Mouse (Mus musculus) lung, embryonic 15.5 days (tissue): ENCODE results near the gene Vopp1. TPM values are rescaled to one million over a fixed set of nuclear protein-coding genes. Genes with fewer than 3 reads are reported as not detected.
"Not testable (repeated sequence)": the region's sequence is repeated elsewhere in the genome, so short reads cannot be mapped to it uniquely, and the experiment has no call there.

ENCODE experiments used
- ATAC-seq: fragments of 200-750 bp; cut with Nextera tagmentation; 2 replicates; pipeline ENCODE4 v1.8.0; 2017; ENCODE audit warnings: moderate number of reproducible peaks, borderline replicate concordance; ENCODE audit not compliant: low FRiP score, low TSS enrichment; ENCODE audit errors: extremely low read depth
- H3K27ac ChIP-seq: fragments of 300-500 bp; sonication (generic); 2 replicates; pipeline ENCODE4 v1.5.1; 2015; ENCODE audit warnings: moderate library complexity, mild to moderate bottlenecking, inconsistent platforms
- H3K27me3 ChIP-seq: fragments of 300-500 bp; sonication (generic); 2 replicates; pipeline ENCODE4 v1.6.1; 2015; ENCODE audit warnings: inconsistent platforms
- H3K36me3 ChIP-seq: fragments of 300-500 bp; sonication (generic); 2 replicates; pipeline ENCODE4 v1.6.1; 2015; ENCODE audit warnings: inconsistent platforms
- H3K4me1 ChIP-seq: fragments of 300-500 bp; sonication (generic); 2 replicates; pipeline ENCODE4 v1.6.1; 2015; ENCODE audit warnings: inconsistent platforms
- H3K4me2 ChIP-seq: fragments of 300-500 bp; sonication (generic); 2 replicates; pipeline ENCODE4 v1.6.1; 2015; ENCODE audit warnings: inconsistent platforms, mild to moderate bottlenecking, moderate library complexity
- H3K4me3 ChIP-seq: fragments of 300-500 bp; sonication (generic); 2 replicates; pipeline ENCODE4 v1.5.1; 2015; ENCODE audit warnings: mild to moderate bottlenecking, inconsistent platforms
- H3K9ac ChIP-seq: fragments of 300-500 bp; sonication (generic); 2 replicates; pipeline ENCODE4 v1.6.1; 2015; ENCODE audit warnings: inconsistent platforms
- H3K9me3 ChIP-seq: fragments of 300-500 bp; sonication (generic); 2 replicates; pipeline ENCODE4 v1.6.1; 2016; ENCODE audit warnings: inconsistent platforms
- WGBS: fragments of 180-500 bp; shearing (Covaris S2); methylation state at CpG from one replicate; pipeline ENCODE4 v1.1.7; 2015; 5-methylcytosine and 5-hydroxymethylcytosine counted together
- polyA plus RNA-seq: library from polyadenylated mRNA; unstranded; fragments of >200 nt; fragmentation: Nextera tagmentation; extraction: Ambion mirVana; gene quantifications from 2 replicates; pipeline ENCODE4 v1.2.1, GENCODE M21; 2015

Vopp1 gene
- polyA plus RNA-seq, 1 experiment from 2014 or later = 35.9 TPM

DNA sequence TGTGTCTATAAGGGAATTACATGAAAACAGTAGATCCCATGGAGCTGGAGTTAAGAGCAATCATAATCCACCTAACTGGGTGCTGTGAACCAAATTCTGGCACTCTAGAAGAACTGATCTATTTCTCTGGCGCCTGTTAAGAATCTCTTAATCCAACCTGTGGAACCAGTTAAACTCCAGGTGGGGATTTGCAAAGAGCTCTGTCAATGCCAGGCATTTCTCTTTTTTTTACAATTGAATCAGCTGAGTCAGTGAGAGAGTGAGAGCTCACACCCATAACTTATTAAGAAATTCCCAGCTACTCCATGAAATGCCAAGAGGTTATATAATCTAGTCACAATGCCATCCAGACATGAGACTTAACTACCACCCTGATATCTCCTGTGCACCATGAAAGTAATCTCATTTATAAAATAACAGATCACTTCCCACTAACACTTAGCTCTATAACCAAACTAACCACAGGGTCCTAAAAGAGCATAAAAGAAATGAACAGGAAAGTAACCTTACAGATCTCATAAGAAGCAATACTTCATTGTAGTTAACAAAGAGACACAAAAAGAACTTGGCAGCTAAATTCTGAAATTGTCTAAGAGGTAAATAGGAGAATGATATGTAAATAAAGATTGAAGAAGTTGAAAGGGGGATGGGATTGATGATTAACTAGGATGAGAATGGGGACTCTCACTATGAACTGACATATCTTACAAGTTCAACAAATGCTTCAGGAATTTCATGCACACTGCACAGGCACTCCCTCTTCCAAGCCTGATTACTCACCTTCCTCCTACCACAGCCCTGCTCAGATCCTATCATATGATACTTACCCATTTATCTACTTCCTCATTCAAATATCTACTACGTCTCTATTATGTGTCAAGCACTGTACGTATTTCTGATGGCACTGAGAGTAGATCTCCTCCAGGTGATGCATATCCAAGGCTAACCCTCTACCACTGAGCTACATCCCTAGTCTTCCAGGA is 12.9 kb downstream of the Vopp1 start:
- Histone ChIP-seq H3K36me3 (no peaks in the 10 kb centered on the region), H3K27me3 (no peaks in the 10 kb centered on the region), H3K4me3 (no peak overlapping the region), H3K9ac (no peak overlapping the region), H3K27ac (no peak overlapping the region), H3K9me3 (no peaks in the 10 kb centered on the region; the same call in 1 of the 2 replicates), H3K4me1 (no peaks in the 10 kb centered on the region), H3K4me2 (no peak overlapping the region)
- 56% methylated on average over 3 of the region's 3 CpGs for WGBS
- ATAC-seq = no peak

DNA sequence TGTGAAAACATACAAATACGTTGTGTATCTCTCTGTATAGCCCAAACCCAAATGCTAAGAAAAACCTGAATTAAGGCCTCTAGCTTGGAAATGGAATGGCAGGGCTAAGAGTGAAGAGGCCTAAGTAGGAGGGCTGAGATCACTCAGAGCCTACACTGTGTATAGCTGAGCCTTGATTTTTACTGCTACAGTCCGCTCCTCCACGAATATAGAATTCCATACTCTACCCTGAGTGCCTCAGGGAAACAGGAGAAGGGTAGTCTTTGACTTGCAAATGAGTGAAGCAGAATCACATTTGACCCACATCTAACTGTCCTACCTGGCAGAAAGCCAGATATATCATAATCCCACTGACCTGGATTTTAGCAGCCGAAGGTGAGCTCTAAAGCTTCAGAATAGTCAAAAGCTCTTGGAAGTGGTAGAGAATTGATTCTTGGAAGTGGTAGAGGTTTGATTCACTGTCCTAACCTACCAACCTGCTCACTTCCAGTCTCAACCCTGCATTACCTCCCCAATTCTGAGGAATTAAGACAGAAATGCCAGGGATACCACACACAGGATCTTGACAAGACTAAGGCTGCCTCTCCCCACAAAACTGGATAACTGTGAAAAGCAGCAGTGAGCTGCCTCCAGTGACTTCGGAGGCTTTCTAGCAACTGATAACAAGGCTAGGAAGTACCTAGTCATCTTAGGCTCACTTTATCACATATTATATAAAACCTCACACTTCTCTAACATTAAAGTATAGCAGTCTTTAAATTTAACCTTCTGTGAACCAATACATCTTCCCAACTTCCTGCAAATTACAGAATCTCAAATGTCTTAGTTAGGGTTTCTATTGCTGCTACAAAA is 19.5 kb downstream of the Vopp1 start:
- no peak overlapping the region for H3K27ac ChIP-seq
- H3K9ac ChIP-seq = no peak overlapping the region
- H3K4me2 ChIP-seq = no peak overlapping the region
- H3K9me3 ChIP-seq = no peaks in the 10 kb centered on the region; the same call in 1 of the 2 replicates
- no peaks in the 10 kb centered on the region for H3K36me3 ChIP-seq
- no peaks in the 10 kb centered on the region for H3K4me1 ChIP-seq
- no peak overlapping the region for H3K4me3 ChIP-seq
- no peaks in the 10 kb centered on the region for H3K27me3 ChIP-seq
- WGBS = 82% methylated on average over 5 of the region's 5 CpGs
- ATAC-seq = no peak

DNA sequence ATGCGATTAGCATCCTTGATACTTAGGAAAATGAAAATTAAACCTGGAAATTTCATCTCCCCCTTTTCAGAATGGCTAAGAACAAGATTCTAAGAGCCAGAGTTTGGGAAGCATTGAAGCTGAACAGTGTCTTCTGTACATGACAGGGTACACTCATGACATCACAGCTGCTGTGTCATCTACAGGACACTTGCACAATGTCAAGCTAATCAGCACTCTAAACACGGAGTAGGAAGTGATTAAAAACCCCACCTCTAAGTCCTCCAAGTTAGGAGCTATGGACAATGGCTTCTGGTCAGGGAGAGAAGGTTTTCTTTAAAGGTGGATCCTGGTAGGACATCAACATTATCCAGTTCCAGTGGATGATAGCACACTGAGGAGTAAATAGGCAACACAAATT is 21.8 kb downstream of the Vopp1 start:
- ATAC-seq = no peak
- Histone ChIP-seq H3K9me3 (no peaks in the 10 kb centered on the region), H3K4me1 (no peaks in the 10 kb centered on the region), H3K27me3 (no peaks in the 10 kb centered on the region), H3K27ac (no peak overlapping the region), H3K36me3 (no peaks in the 10 kb centered on the region), H3K4me3 (no peak overlapping the region), H3K9ac (no peak overlapping the region), H3K4me2 (no peak overlapping the region)
- 66% methylated on average over 2 of the region's 2 CpGs for WGBS

DNA sequence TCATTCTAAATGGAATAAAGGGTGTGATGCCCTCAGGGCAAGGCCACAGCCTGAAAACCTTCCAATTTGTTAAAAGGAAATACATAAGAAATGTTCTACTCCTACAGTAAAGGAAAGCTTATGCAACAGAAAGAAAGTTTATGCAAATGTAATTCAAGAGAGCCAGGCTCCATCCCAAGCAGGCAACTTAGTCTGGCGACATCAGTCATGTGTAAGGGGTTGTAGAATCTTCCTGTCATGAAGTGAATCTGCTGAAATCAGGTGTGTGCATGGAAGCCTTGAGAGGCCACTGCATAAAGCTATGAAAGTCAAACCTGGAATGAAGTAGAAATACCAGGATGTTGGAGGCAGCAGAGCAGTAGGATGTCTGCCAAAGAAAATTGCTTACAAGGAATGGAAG is 26.0 kb downstream of the Vopp1 start:
- Histone ChIP-seq H3K27me3 (no peaks in the 10 kb centered on the region), H3K36me3 (no peaks in the 10 kb centered on the region)
- ATAC-seq = no peak

DNA sequence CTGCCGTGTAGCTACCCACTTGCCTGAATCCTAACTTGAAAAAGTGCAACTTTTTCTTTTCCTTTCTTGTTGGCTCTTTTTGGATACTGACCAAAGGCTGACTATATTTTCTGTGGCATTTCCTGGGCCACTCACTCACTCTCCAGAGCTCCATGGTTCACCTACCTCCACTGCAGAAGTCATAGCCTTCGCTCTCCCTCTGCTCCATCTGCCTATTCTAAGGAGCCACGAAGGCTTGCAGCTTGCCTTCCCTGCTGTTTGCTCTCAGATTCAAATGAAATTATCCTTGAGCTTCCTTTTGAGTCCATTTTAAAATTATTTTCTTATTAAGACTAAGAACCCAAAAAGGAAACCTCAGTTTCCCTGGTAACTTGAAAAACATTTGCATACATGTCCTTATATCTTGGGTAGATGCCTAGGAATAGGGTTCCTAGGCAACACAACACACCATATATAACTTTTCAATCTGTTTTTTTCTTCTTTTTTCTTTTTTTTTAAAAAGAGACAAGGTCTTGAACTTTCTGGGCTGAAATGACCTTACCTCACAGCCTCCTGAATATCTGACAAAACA is 28.0 kb downstream of the Vopp1 start:
- Histone ChIP-seq H3K4me3 (no peak overlapping the region), H3K27me3 (no peaks in the 10 kb centered on the region), H3K27ac (no peak overlapping the region), H3K9ac (no peak overlapping the region), H3K4me1 (peaks cover 7% of the 10 kb centered on the region; the same call in 1 of the 2 replicates), H3K36me3 (no peaks in the 10 kb centered on the region), H3K4me2 (no peak overlapping the region), H3K9me3 (no peaks in the 10 kb centered on the region)
- 77% methylated on average over 3 of the region's 3 CpGs for WGBS
- ATAC-seq = no peak

More for the DNA sequence above, 26.0 kb downstream of the Vopp1 start:
- 92% methylated on average over 1 of the region's 1 CpGs for WGBS
- Histone ChIP-seq H3K4me3 (no peak overlapping the region), H3K27ac (no peak overlapping the region), H3K4me1 (peaks cover 7% of the 10 kb centered on the region; the same call in 1 of the 2 replicates), H3K9ac (no peak overlapping the region), H3K4me2 (no peak overlapping the region), H3K9me3 (no peaks in the 10 kb centered on the region)

DNA sequence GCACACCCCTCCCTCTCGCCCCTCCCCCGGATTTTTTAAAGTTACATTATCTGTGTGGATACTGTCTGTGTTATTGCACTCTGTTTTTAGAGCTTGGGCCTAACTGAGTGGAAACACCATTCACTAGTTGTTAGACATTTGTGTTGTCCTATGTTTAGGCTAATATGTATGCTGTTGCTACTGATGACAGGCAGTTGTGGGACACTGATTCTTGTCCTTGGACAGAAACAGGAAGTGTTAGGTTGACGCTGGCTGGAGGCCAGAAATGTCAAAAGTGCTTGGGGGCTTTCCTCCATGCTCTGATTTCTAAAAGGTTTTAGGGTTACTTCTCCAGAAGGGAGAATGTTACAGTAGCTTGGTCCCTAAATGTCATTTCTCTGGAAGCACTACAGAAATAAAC is 29.1 kb downstream of the Vopp1 start:
- 48% methylated on average over 3 of the region's 3 CpGs for WGBS
- no peaks in the 10 kb centered on the region for H3K9me3 ChIP-seq
- no peaks in the 10 kb centered on the region for H3K27me3 ChIP-seq
- H3K9ac ChIP-seq = no peak overlapping the region
- no peak; the same call in 1 of the 2 replicates for ATAC-seq
- H3K36me3 ChIP-seq = no peaks in the 10 kb centered on the region
- H3K4me2 ChIP-seq = no peak overlapping the region
- H3K4me1 ChIP-seq = peaks cover 7% of the 10 kb centered on the region; the same call in 1 of the 2 replicates
- H3K4me3 ChIP-seq = no peak overlapping the region
- no peak overlapping the region for H3K27ac ChIP-seq

DNA sequence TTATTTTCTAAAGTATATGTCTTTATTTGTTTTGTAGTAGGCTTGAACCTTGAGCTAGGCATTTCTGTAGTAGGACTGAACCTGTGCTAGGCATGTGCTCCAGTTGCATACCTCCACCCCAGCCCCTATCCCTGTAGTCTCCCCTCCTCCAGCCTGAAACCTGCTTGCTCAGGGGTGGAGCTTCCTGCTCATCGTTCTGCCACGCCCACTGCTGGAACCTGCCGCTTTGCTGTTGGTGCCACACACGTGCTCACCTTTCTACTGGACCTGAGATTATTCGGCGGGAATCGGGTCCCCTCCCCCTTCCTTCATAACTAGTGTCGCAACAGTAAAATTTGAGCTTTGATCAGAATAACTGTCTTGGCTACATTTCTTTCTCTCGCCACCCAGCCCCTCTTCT is 32.1 kb downstream of the Vopp1 start:
- WGBS = 75% methylated on average over 9 of the region's 9 CpGs

DNA sequence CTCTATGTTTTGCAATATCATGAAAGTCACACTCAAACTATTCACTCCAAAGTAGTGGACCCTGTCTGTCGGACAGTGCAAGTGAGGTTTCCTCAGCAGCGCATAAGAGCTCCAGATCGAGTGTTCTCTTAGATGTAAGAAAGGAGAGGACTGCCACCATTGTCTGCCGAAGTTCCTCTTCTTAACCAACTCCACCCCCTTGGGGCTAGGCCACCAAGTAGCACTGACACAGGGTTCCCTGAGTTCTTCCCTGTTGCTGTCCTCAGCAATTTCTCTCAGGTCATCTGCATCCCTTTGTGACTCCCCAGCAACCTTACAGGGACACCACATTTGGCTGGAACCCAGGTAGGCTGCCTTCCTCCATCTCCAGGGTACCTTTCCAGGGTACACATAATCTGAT is 34.4 kb downstream of the Vopp1 start:
- Histone ChIP-seq H3K9me3 (no peaks in the 10 kb centered on the region), H3K4me2 (no peak overlapping the region), H3K36me3 (no peaks in the 10 kb centered on the region), H3K27ac (no peak overlapping the region), H3K4me3 (no peak overlapping the region), H3K27me3 (no peaks in the 10 kb centered on the region), H3K4me1 (no peaks in the 10 kb centered on the region), H3K9ac (no peak overlapping the region)
- ATAC-seq = 0 out of 2 replicates have a peak, but pooled peaks have one; percentile 8
- WGBS = 90% methylated on average over 4 of the region's 4 CpGs

More for the DNA sequence above, 32.1 kb downstream of the Vopp1 start:
- H3K9me3 ChIP-seq, H3K4me3 ChIP-seq, H3K36me3 ChIP-seq, H3K4me2 ChIP-seq, ATAC-seq, H3K27ac ChIP-seq, H3K9ac ChIP-seq, H3K4me1 ChIP-seq, H3K27me3 ChIP-seq: not testable (repeated sequence)

DNA sequence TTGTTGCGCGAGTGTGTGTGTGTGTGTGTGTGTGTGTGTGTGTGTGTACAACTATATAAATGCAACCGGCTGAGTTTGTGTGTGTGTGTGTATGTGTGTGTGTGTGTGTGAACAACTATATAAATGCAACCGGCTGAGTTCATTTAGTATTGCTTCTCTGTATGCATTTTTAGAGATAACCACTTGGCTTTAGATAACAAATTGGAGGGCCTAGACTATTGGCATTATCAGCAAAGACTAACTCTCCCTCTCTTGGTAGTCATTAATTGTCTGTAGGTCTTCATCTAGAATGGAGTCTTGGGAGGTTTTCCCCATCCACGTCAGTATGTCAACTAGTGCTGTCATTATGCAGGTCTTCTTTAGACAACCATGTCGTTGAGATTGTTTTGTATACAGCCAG is 37.6 kb downstream of the Vopp1 start:
- Histone ChIP-seq H3K9me3 (no peaks in the 10 kb centered on the region), H3K27me3 (no peaks in the 10 kb centered on the region), H3K36me3 (no peaks in the 10 kb centered on the region), H3K9ac (no peak overlapping the region), H3K4me2 (no peak overlapping the region), H3K4me3 (no peak overlapping the region), H3K4me1 (no peaks in the 10 kb centered on the region), H3K27ac (no peak overlapping the region)
- no peak for ATAC-seq
- WGBS = 91% methylated on average over 6 of the region's 6 CpGs

DNA sequence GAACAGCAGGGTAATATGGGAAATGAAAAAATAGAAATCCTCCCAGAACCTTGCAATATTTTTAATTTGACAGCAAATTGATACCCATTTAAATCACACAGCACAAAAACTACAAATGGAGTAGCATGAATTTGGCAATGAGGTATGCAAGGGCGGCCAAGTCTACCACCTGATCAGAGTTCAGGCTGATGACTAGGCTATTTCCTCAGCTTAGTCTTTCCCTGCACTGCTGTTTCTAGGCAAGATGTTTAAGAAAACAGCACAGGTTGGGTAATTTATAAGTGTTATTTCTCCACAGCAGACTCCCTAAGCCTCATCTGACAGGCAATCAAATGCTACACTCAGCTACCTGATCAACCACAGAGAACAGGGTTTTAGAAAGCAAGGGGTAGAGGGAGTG is 40.7 kb downstream of the Vopp1 start:
- Histone ChIP-seq H3K9me3 (no peaks in the 10 kb centered on the region), H3K9ac (no peak overlapping the region), H3K4me2 (no peak overlapping the region), H3K27me3 (no peaks in the 10 kb centered on the region), H3K4me1 (no peaks in the 10 kb centered on the region), H3K27ac (no peak overlapping the region), H3K36me3 (no peaks in the 10 kb centered on the region), H3K4me3 (no peak overlapping the region)
- whole genome bisulfite sequencing = 97% methylated on average over 1 of the region's 1 CpGs
- no peak for ATAC-seq

DNA sequence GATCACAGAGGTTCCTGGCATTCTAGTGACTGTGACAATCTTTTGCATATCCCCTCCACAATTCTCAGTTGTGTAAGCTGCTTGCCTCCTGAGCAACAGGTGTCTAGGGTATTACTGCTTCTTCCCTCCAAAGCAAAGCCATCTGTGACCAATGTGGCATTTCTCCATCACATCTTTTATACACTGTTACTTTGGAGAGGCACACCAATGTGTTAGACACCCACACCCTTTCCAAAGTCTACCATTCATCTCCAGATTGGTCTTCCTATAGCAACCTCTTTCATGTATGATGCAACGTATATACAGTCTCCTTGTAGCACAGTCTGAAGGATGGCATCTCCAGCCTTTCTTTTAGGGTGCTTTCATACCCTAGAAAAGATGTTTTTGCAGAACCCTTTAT is 42.3 kb downstream of the Vopp1 start:
- Histone ChIP-seq H3K4me2 (no peak overlapping the region), H3K9me3 (no peaks in the 10 kb centered on the region), H3K36me3 (no peaks in the 10 kb centered on the region), H3K27me3 (no peaks in the 10 kb centered on the region), H3K9ac (no peak overlapping the region), H3K27ac (no peak overlapping the region), H3K4me1 (no peaks in the 10 kb centered on the region), H3K4me3 (no peak overlapping the region)
- no peak for ATAC-seq
- 78% methylated on average over 1 of the region's 1 CpGs for WGBS
